Mouse (Mus musculus) C2C12 (cell line): ENCODE results near the gene Hoxa11. TPM values are rescaled to one million over a fixed set of nuclear protein-coding genes. Genes with fewer than 3 reads are reported as not detected.
A peak's percentile ranks its signal among the peaks of the same experiment; 100 is the strongest.

Experiments used
- H3K27me3 ChIP-seq: one replicate; pipeline ENCODE4 v1.6.1; 2011; ENCODE audit not compliant: control insufficient read depth, insufficient read depth, insufficient read length
- H3K36me3 ChIP-seq: one replicate; pipeline ENCODE4 v1.6.1; 2011; ENCODE audit not compliant: control insufficient read depth, insufficient read depth
- H3K4me3 ChIP-seq: one replicate; pipeline ENCODE4 v1.5.1; 2011; ENCODE audit warnings: mild to moderate bottlenecking, control low read depth; ENCODE audit not compliant: poor library complexity, insufficient read depth, severe bottlenecking
- H3K79me2 ChIP-seq: one replicate; pipeline ENCODE4 v1.6.1; 2011; ENCODE audit not compliant: control insufficient read depth, insufficient read depth
- H3K79me3 ChIP-seq: one replicate; pipeline ENCODE4 v1.6.1; 2011; ENCODE audit warnings: low read depth, control low read depth
- H3ac ChIP-seq: one replicate; pipeline ENCODE3; 2011; ENCODE audit warnings: low read depth; ENCODE audit not compliant: control insufficient read depth, insufficient read length
- CEBPB ChIP-seq: IDR thresholded peaks from one replicate; pipeline ENCODE4 v1.6.1; 2011; ENCODE audit warnings: low read depth, mild to moderate bottlenecking, control low read depth, moderate library complexity
- CTCF ChIP-seq: IDR thresholded peaks from one replicate; pipeline ENCODE4 v1.5.1; 2011; ENCODE audit not compliant: control insufficient read depth, insufficient read depth, insufficient read length
- FOSL1 ChIP-seq: IDR thresholded peaks from one replicate; pipeline ENCODE4 v1.8.0; 2011; ENCODE audit warnings: mild to moderate bottlenecking, low read length; ENCODE audit not compliant: poor library complexity, insufficient read depth, severe bottlenecking
- MAX ChIP-seq: IDR thresholded peaks from one replicate; pipeline ENCODE4 v1.6.1; 2011; ENCODE audit warnings: mild to moderate bottlenecking, control low read depth
- MYOD1 ChIP-seq: IDR thresholded peaks from one replicate; pipeline ENCODE4 v1.6.1; 2011; ENCODE audit warnings: low read depth; ENCODE audit not compliant: control insufficient read depth, insufficient read length
- MYOG ChIP-seq: IDR thresholded peaks from one replicate; pipeline ENCODE4 v1.6.1; 2011; ENCODE audit not compliant: control insufficient read depth, insufficient read length; ENCODE audit errors: extremely low read depth
- USF1 ChIP-seq: IDR thresholded peaks from one replicate; pipeline ENCODE4 v1.6.1; 2011; ENCODE audit warnings: low read depth, mild to moderate bottlenecking, control low read depth, moderate library complexity
- polyA plus RNA-seq: library from polyadenylated mRNA; unstranded; fragments of >200 nt; fragmentation: generic; extraction: Trizol; gene quantifications from one replicate; pipeline ENCODE4 v1.2.1, GENCODE M21; 2012; ENCODE audit warnings: missing spikeins

Gene Hoxa11
- polyA plus RNA-seq, 1 experiment = 19.2 TPM

DNA sequence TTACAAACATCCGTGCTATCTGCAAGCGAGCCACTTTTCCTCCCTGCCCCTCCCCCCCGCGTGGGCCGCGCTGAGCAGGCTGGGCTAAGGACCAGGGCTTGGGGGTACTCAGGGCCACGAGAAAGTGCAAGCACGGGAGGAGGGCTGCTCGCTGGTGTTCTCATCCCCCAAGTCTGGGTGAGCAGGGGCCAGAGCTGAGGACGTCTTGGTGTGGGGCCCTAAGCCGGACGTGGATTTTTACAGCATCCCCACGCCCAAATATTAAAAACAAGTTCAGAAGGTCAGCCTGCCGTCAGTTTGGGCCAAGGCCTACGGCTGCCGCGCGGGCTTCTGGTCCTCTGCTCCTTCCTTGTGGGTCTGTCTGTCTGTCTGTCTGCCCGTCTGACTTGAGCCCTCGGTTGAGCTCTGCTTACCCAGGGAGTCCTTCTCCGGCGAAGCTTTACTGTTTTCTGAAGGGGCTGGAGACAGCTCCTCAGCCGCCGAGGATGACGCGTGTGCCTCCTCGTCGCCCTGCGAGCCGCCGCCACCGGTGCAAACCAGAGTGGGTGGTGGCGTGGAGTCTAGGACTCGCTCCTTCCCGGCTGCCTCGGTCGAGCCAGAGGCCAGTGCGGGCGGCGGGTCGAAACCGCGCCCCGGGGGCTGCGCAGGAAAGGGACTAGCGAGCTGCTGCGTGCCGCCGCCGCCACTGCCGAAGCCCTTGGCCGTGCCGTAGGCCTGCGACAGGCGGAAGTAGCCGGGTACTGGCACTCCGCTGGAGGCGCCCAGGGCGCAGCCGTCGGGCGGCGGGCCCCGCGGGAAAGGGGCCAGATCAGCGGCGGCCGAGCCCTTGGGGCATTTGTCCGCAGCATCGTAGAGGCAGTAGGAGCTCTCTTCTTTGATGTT, 11.8 kb downstream of the Hoxa11 start:
- no peaks in the 10 kb centered on the region for H3K27me3 ChIP-seq
- peaks cover 100% of the 10 kb centered on the region for H3K79me2 ChIP-seq
- TF ChIP-seq CTCF = no peak
- no peak for TF ChIP-seq USF1
- no peak for TF ChIP-seq CEBPB
- no peak for TF ChIP-seq FOSL1
- H3K79me3 ChIP-seq = peaks cover 95% of the 10 kb centered on the region
- no peaks in the 10 kb centered on the region for H3K36me3 ChIP-seq
- peak overlapping the region; percentile 45 for H3K4me3 ChIP-seq
- H3ac ChIP-seq = peak overlapping the region; percentile 92

DNA sequence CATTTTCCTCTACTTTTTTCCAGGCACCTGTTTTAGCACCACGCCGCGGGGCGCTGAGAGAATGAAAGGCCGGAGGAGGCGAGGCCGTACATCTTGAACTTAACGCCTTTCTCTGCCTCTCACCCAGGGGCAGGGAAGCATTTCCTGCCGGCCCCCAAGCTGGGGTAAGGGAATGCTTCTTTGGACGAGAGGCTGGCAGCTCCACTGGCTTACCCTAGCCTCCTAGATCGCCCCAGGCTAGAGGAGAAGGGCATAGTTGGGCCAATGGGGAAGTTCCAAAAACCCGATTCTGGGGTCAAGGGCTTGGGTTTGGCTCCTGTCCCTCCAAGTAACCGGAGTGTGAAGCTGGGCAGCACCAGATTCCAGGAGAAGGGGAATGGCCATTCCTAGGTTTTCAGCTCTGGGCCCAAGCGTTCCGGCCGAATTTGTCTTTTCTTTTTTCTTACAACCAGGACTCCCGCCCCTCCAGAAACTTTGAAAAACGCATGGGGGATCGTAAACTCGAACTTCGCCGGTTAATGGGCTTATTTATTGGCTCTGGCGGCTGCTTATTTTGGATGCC, 12.5 kb downstream of the Hoxa11 start:
- H3K79me3 ChIP-seq = peaks cover 94% of the 10 kb centered on the region
- no peaks in the 10 kb centered on the region for H3K27me3 ChIP-seq
- peaks cover 100% of the 10 kb centered on the region for H3K79me2 ChIP-seq
- TF ChIP-seq MAX (no peak), FOSL1 (no peak), MYOD1 (no peak), USF1 (no peak), MYOG (no peak), CEBPB (no peak), CTCF (no peak)
- peak overlapping the region; percentile 45 for H3K4me3 ChIP-seq
- H3K36me3 ChIP-seq = no peaks in the 10 kb centered on the region
- peak overlapping the region; percentile 92 for H3ac ChIP-seq

DNA sequence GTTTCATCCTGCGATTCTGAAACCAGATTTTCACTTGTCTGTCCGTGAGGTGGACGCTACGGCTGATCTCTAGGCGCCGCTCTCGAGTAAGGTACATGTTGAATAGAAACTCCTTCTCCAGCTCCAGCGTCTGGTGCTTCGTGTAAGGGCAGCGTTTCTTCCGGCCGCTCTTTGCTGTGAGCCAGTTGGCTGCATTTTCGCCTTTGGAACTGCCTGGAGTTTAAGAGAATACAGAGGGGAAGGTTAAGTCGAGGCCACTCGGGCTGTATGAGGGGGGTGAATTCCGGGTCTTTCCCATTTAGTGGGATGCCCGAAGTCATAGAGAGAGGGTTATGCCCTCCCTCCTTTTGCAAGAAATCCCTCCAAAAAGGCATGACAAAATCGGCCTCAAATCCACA, 13.0 kb downstream of the Hoxa11 start:
- Histone ChIP-seq H3K4me3 (peak overlapping the region; percentile 45), H3K27me3 (no peaks in the 10 kb centered on the region), H3K79me3 (peaks cover 93% of the 10 kb centered on the region), H3ac (peak overlapping the region; percentile 60), H3K79me2 (peaks cover 100% of the 10 kb centered on the region), H3K36me3 (no peaks in the 10 kb centered on the region)
- TF ChIP-seq MAX = no peak
- TF ChIP-seq FOSL1 = no peak

DNA sequence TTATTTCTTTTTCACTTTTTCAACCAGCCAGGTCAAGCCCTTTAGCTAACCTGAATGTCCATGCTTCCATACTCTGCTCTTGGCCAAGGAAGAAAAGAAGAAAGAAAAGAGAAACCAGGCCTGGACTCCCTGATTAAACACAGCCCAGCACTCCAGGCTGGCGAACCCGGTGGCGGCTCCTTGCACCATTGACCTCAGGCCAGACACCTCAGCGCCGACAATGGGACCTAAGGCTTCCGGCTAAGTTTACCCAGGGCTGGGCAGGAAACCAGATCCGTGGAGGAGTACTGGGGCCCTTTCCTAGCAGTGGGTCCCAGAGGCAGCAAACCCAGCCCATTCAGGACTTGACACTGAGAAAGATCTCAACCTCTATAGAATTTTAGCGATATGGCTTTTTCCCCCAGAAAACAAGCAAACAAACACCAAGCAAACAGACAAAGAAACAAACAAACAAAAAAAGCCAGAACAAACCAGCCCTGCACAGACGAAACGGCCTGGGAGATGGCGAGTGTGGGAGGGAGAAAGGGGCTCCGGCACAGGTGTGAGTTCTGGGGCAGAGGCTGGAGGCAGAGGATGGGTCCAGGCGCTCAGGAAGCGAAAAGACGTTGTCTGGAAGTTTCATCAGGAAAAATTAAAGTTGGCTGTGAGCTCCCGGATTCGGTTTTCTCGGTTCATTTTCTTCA, 13.6 kb downstream of the Hoxa11 start:
- H3K36me3 ChIP-seq = no peaks in the 10 kb centered on the region

DNA sequence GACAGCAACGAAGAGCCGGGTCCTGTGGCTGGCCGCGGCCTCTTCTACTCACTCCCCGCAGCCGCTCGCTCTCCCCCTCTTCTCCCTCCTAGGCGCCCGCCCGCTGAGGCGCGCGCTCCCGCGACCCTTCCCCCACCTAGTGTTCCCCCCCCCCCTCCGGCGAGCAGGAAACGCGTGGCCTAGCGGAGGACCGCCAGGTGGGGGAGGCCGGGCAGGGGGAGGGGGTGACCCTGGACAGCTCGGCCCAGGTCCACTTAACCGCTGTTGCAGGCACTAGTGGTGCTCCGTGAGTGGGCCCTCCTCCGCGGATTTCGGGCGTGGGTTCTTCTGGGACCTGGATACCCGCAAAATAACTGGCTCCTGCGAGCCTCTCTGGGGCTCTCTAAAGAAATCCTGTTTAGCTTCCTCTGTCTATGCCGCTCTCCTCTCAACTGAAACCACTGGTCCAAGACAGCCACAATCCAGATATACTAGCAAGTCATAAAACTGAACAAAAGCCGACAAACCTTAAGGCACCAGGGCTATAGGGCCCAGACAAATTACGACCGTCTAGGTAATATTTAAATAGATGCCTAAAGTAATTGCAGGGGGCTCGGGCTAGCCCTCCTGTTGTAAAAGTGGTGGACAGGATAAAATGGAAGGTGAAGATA, 15.0 kb downstream of the Hoxa11 start, which contains the start of gene Hoxa9:
Gene Hoxa9 (minus strand): TSS at position 574 of the 650 bp plus-strand sequence.
- Histone ChIP-seq H3K4me3 (peak within 1 kb of the TSS; percentile 45), H3K79me2 (peaks cover 100% of the 10 kb centered on the region), H3K27me3 (no peaks in the 10 kb centered on the region), H3K36me3 (no peaks in the 10 kb centered on the region), H3K79me3 (peaks cover 85% of the 10 kb centered on the region), H3ac (peak within 1 kb of the TSS; percentile 78)
- TF ChIP-seq FOSL1 (no peak), CTCF (no peak), CEBPB (no peak), MYOG (no peak), MYOD1 (no peak), USF1 (no peak), MAX (no peak)

More for the DNA sequence above, 13.6 kb downstream of the Hoxa11 start:
- no peaks in the 10 kb centered on the region for H3K27me3 ChIP-seq
- peak overlapping the region; percentile 63 for H3ac ChIP-seq
- peaks cover 100% of the 10 kb centered on the region for H3K79me2 ChIP-seq
- H3K4me3 ChIP-seq = peak overlapping the region; percentile 45
- H3K79me3 ChIP-seq = peaks cover 93% of the 10 kb centered on the region
- TF ChIP-seq MYOG (no peak), FOSL1 (no peak), CEBPB (no peak), CTCF (no peak), MYOD1 (no peak), USF1 (no peak), MAX (no peak)
